Mouse (Mus musculus) ES-E14 (cell line): ENCODE measurements around the gene Adh6a. TPM values are rescaled to one million over a fixed set of nuclear protein-coding genes. Genes with fewer than 3 reads are reported as not detected.

Experiments used
- DNase-seq: peaks from one replicate; pipeline ENCODE4 v3.0.0-alpha.2; 2013; ENCODE audit warnings: low read depth, low spot score
- H3K27ac ChIP-seq: 2 replicates; pipeline ENCODE4 v1.5.1; 2012; ENCODE audit warnings: low read depth, mild to moderate bottlenecking, low read length, moderate library complexity, mixed read lengths; ENCODE audit not compliant: poor library complexity, insufficient read depth, severe bottlenecking
- H3K36me3 ChIP-seq: 2 replicates; pipeline ENCODE4 v1.6.1; 2012; ENCODE audit warnings: mild to moderate bottlenecking, low read length, moderate library complexity, mixed read lengths; ENCODE audit not compliant: control insufficient read depth, poor library complexity, insufficient read depth, severe bottlenecking
- H3K4me1 ChIP-seq, 2 experiments: fragments of 150-350 bp in 1 of 2; sonication (generic) in 1 of 2; 2 replicates each; pipeline ENCODE4 v1.6.1; 2012; ENCODE audit warnings: low read length in 2 of 2, mild to moderate bottlenecking in 1 of 2, mixed read lengths in 1 of 2; ENCODE audit not compliant: control insufficient read depth in 2 of 2, insufficient read depth in 2 of 2, poor library complexity in 1 of 2
- H3K4me3 ChIP-seq, 2 experiments: fragments of 150-350 bp in 1 of 2; sonication (generic) in 1 of 2; 2 replicates each; pipeline ENCODE4 v1.5.1; 2012; ENCODE audit warnings: low read length in 2 of 2, low read depth in 1 of 2, mild to moderate bottlenecking in 1 of 2, mixed read lengths in 1 of 2; ENCODE audit not compliant: insufficient read depth in 1 of 2, poor library complexity in 1 of 2, severe bottlenecking in 1 of 2
- H3K9ac ChIP-seq: 2 replicates; pipeline ENCODE4 v1.6.1; 2012; ENCODE audit warnings: low read depth, mild to moderate bottlenecking, low read length, mixed read lengths; ENCODE audit not compliant: poor library complexity, insufficient read depth, severe bottlenecking
- H3K9me3 ChIP-seq: fragments of 150-350 bp; sonication (generic); 2 replicates; pipeline ENCODE4 v1.6.1; 2012; ENCODE audit warnings: low read depth, mild to moderate bottlenecking, low read length; ENCODE audit not compliant: control insufficient read depth, insufficient read depth
- CHD2 ChIP-seq: IDR thresholded peaks from 2 replicates; pipeline ENCODE4 v1.6.1; 2014; ENCODE audit warnings: mild to moderate bottlenecking, low read depth, low read length, inconsistent platforms
- HCFC1 ChIP-seq: IDR thresholded peaks from 2 replicates; pipeline ENCODE4 v1.6.1; 2012; ENCODE audit warnings: low read length, inconsistent platforms, borderline replicate concordance; ENCODE audit not compliant: insufficient read depth
- MAFK ChIP-seq: IDR thresholded peaks from 2 replicates; pipeline ENCODE4 v1.6.1; 2014; ENCODE audit warnings: mild to moderate bottlenecking, low read depth, low read length, inconsistent platforms; ENCODE audit not compliant: insufficient read depth
- ZC3H11A ChIP-seq: IDR thresholded peaks from 2 replicates; pipeline ENCODE4 v1.6.1; 2012; ENCODE audit warnings: low read depth, mild to moderate bottlenecking, inconsistent platforms, low read length, borderline replicate concordance
- ZNF384 ChIP-seq: IDR thresholded peaks from 2 replicates; pipeline ENCODE4 v1.6.1; 2012; ENCODE audit warnings: low read depth, low read length, inconsistent platforms
- in situ Hi-C, 2 experiments: fragments of 600-800 bp; cut with MboI; formaldehyde crosslinking; loops; one replicate each; pipeline ENCODE4 v1.15.1; 2025; ENCODE audit warnings: low sequenced_read_pairs in 2 of 2, inconsistent platforms in 1 of 2; ENCODE audit not compliant: unreplicated experiment in 2 of 2
- total RNA-seq: library from RNA; depleted of rRNA; stranded (reverse); fragments of 300-350 nt; gene quantifications from 2 replicates; pipeline ENCODE4 v1.2.3, GENCODE M21; 2012

The Adh6a gene
- total RNA-seq, 1 experiment = not detected

DNA sequence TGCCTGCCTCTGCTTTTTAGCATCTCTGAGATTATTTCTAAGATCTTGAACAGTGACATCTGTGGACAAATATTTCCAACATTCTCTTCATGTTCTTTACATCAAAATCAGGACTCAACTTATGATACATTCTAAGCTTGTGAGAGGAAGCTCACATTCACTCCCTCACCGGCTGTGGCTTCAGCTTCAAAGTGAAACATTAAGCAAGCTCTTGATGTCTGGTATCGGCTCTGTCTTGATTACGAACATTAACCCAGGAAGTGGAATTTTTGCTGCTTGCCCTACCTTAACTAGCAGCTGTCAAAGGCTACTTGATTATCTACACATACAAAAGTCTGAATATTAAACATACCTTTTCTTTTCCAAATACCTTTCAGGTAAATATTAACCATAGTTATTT, 38.0 kb upstream of the Adh6a start:
- Histone ChIP-seq H3K9me3 (no peaks in the 10 kb centered on the region), H3K27ac (no peak overlapping the region), H3K4me3 (no peak overlapping the region), H3K9ac (no peak overlapping the region), H3K4me1 (no peaks in the 10 kb centered on the region), H3K36me3 (no peaks in the 10 kb centered on the region)
- DNase-seq = no peak
- TF ChIP-seq HCFC1 = no peak
- no peak for TF ChIP-seq MAFK
- no peak for TF ChIP-seq CHD2
- TF ChIP-seq ZC3H11A = no peak
- TF ChIP-seq ZNF384 = no peak
- in situ Hi-C loops = no loop called here

DNA sequence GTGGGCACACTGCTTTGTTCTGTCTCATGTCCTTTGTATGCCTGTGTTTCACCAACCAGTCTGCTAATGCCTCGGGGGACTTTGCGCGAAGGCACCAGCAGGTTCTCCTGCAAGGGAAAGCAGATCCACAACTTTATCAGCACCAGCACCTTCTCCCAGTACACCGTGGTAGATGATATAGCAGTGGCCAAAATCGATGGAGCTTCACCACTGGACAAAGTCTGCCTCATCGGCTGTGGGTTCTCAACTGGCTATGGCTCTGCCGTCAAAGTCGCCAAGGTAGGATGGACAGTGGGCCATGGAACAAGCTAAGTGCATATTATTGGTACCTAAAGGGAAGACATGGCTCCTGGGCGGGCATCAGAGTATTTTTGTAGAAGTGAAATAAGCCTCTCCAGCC, 30.5 kb upstream of the Adh6a start:
- no peak overlapping the region for H3K27ac ChIP-seq
- no peak overlapping the region for H3K9ac ChIP-seq
- H3K4me3 ChIP-seq = no peak overlapping the region
- no peaks in the 10 kb centered on the region for H3K4me1 ChIP-seq
- no peak for DNase-seq
- TF ChIP-seq MAFK (no peak), ZNF384 (no peak), CHD2 (no peak), HCFC1 (no peak), ZC3H11A (no peak)
- in situ Hi-C loops = no loop called here
- no peaks in the 10 kb centered on the region for H3K36me3 ChIP-seq
- no peaks in the 10 kb centered on the region for H3K9me3 ChIP-seq

GRCm38 (mm10) chr3:138283831-138284230, 29.3 kb upstream of the Adh6a start:
- H3K36me3 ChIP-seq = no peaks in the 10 kb centered on the region
- H3K27ac ChIP-seq = no peak overlapping the region
- no peaks in the 10 kb centered on the region for H3K9me3 ChIP-seq
- no peak for DNase-seq
- no peak overlapping the region for H3K4me3 ChIP-seq
- no peak overlapping the region for H3K9ac ChIP-seq
- in situ Hi-C loops = no loop called here
- TF ChIP-seq CHD2 (no peak), ZNF384 (no peak), HCFC1 (no peak), MAFK (no peak), ZC3H11A (no peak)
- no peaks in the 10 kb centered on the region for H3K4me1 ChIP-seq

- TF ChIP-seq MAFK = no peak
- TF ChIP-seq ZNF384 = no peak
- TF ChIP-seq ZC3H11A = no peak
- no peak for TF ChIP-seq HCFC1
- TF ChIP-seq CHD2 = no peak
- Histone ChIP-seq H3K9ac (no peak overlapping the region), H3K27ac (no peak overlapping the region), H3K36me3 (no peaks in the 10 kb centered on the region), H3K9me3 (no peaks in the 10 kb centered on the region), H3K4me1 (no peaks in the 10 kb centered on the region), H3K4me3 (no peak overlapping the region)
- in situ Hi-C loops = no loop called here
- no peak for DNase-seq
These were observed 27.1 kb upstream of the Adh6a start for GRCm38 (mm10) chr3:138285986-138286385.

- no peak overlapping the region for H3K27ac ChIP-seq
- no peak overlapping the region for H3K4me3 ChIP-seq
- H3K9ac ChIP-seq = no peak overlapping the region
- TF ChIP-seq ZNF384 (no peak), HCFC1 (no peak), CHD2 (no peak), ZC3H11A (no peak), MAFK (no peak)
- H3K9me3 ChIP-seq = no peaks in the 10 kb centered on the region
- H3K36me3 ChIP-seq = no peaks in the 10 kb centered on the region
- no peak for DNase-seq
- H3K4me1 ChIP-seq = no peaks in the 10 kb centered on the region
- in situ Hi-C loops = no loop called here
These were observed 25.4 kb upstream of the Adh6a start for GRCm38 (mm10) chr3:138287686-138288085.
